Mouse (Mus musculus): ENCODE measurements around the gene Mfge8. TPM values are rescaled to one million over a fixed set of nuclear protein-coding genes. Genes with fewer than 3 reads are reported as not detected.

Gene Mfge8
- total RNA-seq, 2 experiments from 2014 or later = 170 TPM

GRCm38 (mm10) chr7:79147931-79148653 is 768 bp downstream of the Mfge8 start:
- no peak for DNase-seq (ENCODE audit: low spot score in 2 of 2)
- Histone ChIP-seq H3K4me3 (peak overlapping the region; percentile 79), H3K27ac (peak overlapping the region; percentile 74)
- no peak for TF ChIP-seq CTCF (conservative IDR thresholded peaks at IDR 0.05)

- H3K4me3 ChIP-seq = peak overlapping the region; percentile 79
- no peak for DNase-seq (ENCODE audit: low spot score in 2 of 2)
- H3K27ac ChIP-seq = no peak overlapping the region
- no peak for TF ChIP-seq CTCF (conservative IDR thresholded peaks at IDR 0.05)
Measured at GRCm38 (mm10) chr7:79147011-79147837, 1.6 kb downstream of the Mfge8 start.

- H3K27ac ChIP-seq = peak overlapping the region; percentile 19; the same call in 1 of the 2 replicates
- peak; percentile 72 to 89 for DNase-seq (ENCODE audit: low spot score in 2 of 2)
- H3K4me3 ChIP-seq = no peak overlapping the region
- TF ChIP-seq CTCF (conservative IDR thresholded peaks at IDR 0.05) = peak; percentile 96
Measured at GRCm38 (mm10) chr7:79140897-79141296, 8.0 kb downstream of the Mfge8 start.

- H3K4me3 ChIP-seq = no peak overlapping the region
- DNase-seq (ENCODE audit: low spot score in 2 of 2) = no peak
- no peak overlapping the region for H3K27ac ChIP-seq
- no peak for TF ChIP-seq CTCF (conservative IDR thresholded peaks at IDR 0.05)
Measured at GRCm38 (mm10) chr7:79139891-79140591, 8.8 kb downstream of the Mfge8 start.

GRCm38 (mm10) chr7:79139328-79139824 is 9.5 kb downstream of the Mfge8 start:
- DNase-seq (ENCODE audit: low spot score in 2 of 2) = no peak
- H3K27ac ChIP-seq = no peak overlapping the region
- no peak overlapping the region for H3K4me3 ChIP-seq
- no peak for TF ChIP-seq CTCF (conservative IDR thresholded peaks at IDR 0.05)

GRCm38 (mm10) chr7:79133391-79133790 is 15.5 kb downstream of the Mfge8 start:
- no peak overlapping the region for H3K27ac ChIP-seq
- TF ChIP-seq CTCF (conservative IDR thresholded peaks at IDR 0.05) = 0 out of 2 replicates have a peak, but pooled peaks have one; percentile 16
- H3K4me3 ChIP-seq = no peak overlapping the region
- DNase-seq (ENCODE audit: low spot score in 2 of 2) = no peak

- H3K4me3 ChIP-seq = peak within 1 kb of the TSS; percentile 35
- DNase-seq (ENCODE audit: low spot score in 2 of 2) = no peak
- no peak for TF ChIP-seq CTCF (conservative IDR thresholded peaks at IDR 0.05)
- peak within 1 kb of the TSS; percentile 10; the same call in 1 of the 2 replicates for H3K27ac ChIP-seq
Measured at GRCm38 (mm10) chr7:79130843-79131444, 17.9 kb downstream of the Mfge8 start, which contains the start of gene Hapln3. Gene Hapln3 (minus strand): TSS chr7:79131018.

GRCm38 (mm10) chr7:79130385-79130784 is 18.5 kb downstream of the Mfge8 start:
- Histone ChIP-seq H3K27ac (peak overlapping the region; percentile 10; the same call in 1 of the 2 replicates), H3K4me3 (peak overlapping the region; percentile 35)
- no peak for TF ChIP-seq CTCF (conservative IDR thresholded peaks at IDR 0.05)
- DNase-seq (ENCODE audit: low spot score in 2 of 2) = no peak

GRCm38 (mm10) chr7:79129883-79130282 is 19.0 kb downstream of the Mfge8 start:
- DNase-seq (ENCODE audit: low spot score in 2 of 2) = no peak
- Histone ChIP-seq H3K4me3 (peak overlapping the region; percentile 8; the same call in 1 of the 2 replicates), H3K27ac (no peak overlapping the region)
- TF ChIP-seq CTCF (conservative IDR thresholded peaks at IDR 0.05) = peak; percentile 71

- DNase-seq (ENCODE audit: low spot score in 2 of 2) = peak; percentile 59 to 69
- H3K27ac ChIP-seq = no peak overlapping the region
- TF ChIP-seq CTCF (conservative IDR thresholded peaks at IDR 0.05) = no peak
- H3K4me3 ChIP-seq = no peak overlapping the region
Measured at GRCm38 (mm10) chr7:79123465-79123864, 25.4 kb downstream of the Mfge8 start.

GRCm38 (mm10) chr7:79113848-79114247 is 35.0 kb downstream of the Mfge8 start:
- no peak for TF ChIP-seq CTCF (conservative IDR thresholded peaks at IDR 0.05)
- no peak for DNase-seq (ENCODE audit: low spot score in 2 of 2)
- no peak overlapping the region for H3K4me3 ChIP-seq
- H3K27ac ChIP-seq = no peak overlapping the region

GRCm38 (mm10) chr7:79096492-79096891 is 52.4 kb downstream of the Mfge8 start:
- no peak overlapping the region for H3K27ac ChIP-seq
- H3K4me3 ChIP-seq = no peak overlapping the region
- DNase-seq (ENCODE audit: low spot score in 2 of 2) = no peak
- 0 out of 2 replicates have a peak, but pooled peaks have one; percentile 8 for TF ChIP-seq CTCF (conservative IDR thresholded peaks at IDR 0.05)

All from layer of hippocampus, adult 2 months (tissue).